Mouse (Mus musculus) hindbrain, embryonic 15.5 days (tissue): ENCODE measurements around the gene Rars. TPM values are rescaled to one million over a fixed set of nuclear protein-coding genes. Genes with fewer than 3 reads are reported as not detected.
A peak's percentile ranks its signal among the peaks of the same experiment; 100 is the strongest.
"Not testable (repeated sequence)": the region's sequence is repeated elsewhere in the genome, so short reads cannot be mapped to it uniquely, and the experiment has no call there.

Source experiments
- ATAC-seq: fragments of 200-750 bp; cut with Nextera tagmentation; 2 replicates; pipeline ENCODE4 v1.8.0; 2017; ENCODE audit warnings: low read depth, moderate number of reproducible peaks, moderate TSS enrichment; ENCODE audit not compliant: low FRiP score
- H3K27ac ChIP-seq: fragments of 300-500 bp; sonication (generic); replicated peaks from 2 replicates; pipeline ENCODE4 v1.5.1; 2015; ENCODE audit warnings: mild to moderate bottlenecking, inconsistent platforms
- H3K27me3 ChIP-seq: fragments of 300-500 bp; sonication (generic); 2 replicates; pipeline ENCODE4 v1.6.1; 2015; ENCODE audit warnings: control low read depth, inconsistent platforms
- H3K36me3 ChIP-seq: fragments of 300-500 bp; sonication (generic); 2 replicates; pipeline ENCODE4 v1.6.1; 2015; ENCODE audit warnings: control low read depth, inconsistent platforms
- H3K4me1 ChIP-seq: fragments of 300-500 bp; sonication (generic); replicated peaks from 2 replicates; pipeline ENCODE4 v1.6.1; 2015; ENCODE audit warnings: control low read depth, inconsistent platforms
- H3K4me2 ChIP-seq: fragments of 300-500 bp; sonication (generic); 2 replicates; pipeline ENCODE4 v1.6.1; 2015; ENCODE audit warnings: moderate library complexity, mild to moderate bottlenecking, inconsistent platforms
- H3K4me3 ChIP-seq: fragments of 300-500 bp; sonication (generic); 2 replicates; pipeline ENCODE4 v1.5.1; 2015; ENCODE audit warnings: mild to moderate bottlenecking, inconsistent platforms
- H3K9ac ChIP-seq: fragments of 300-500 bp; sonication (generic); 2 replicates; pipeline ENCODE4 v1.6.1; 2015; ENCODE audit warnings: inconsistent platforms
- H3K9me3 ChIP-seq: fragments of 300-500 bp; sonication (generic); 2 replicates; pipeline ENCODE4 v1.6.1; 2016; ENCODE audit warnings: control low read depth, inconsistent platforms
- WGBS: fragments of 180-500 bp; shearing (Covaris S2); methylation state at CpG from one replicate; pipeline ENCODE4 v1.1.7; 2015; 5-methylcytosine and 5-hydroxymethylcytosine counted together
- polyA plus RNA-seq: library from polyadenylated mRNA; unstranded; fragments of >200 nt; fragmentation: Nextera tagmentation; extraction: Ambion mirVana; gene quantifications from 2 replicates; pipeline ENCODE4 v1.2.1, GENCODE M21; 2015

The Rars gene
- polyA plus RNA-seq, 1 experiment from 2014 or later = 67.0 TPM

GRCm38 (mm10) chr11:35856359-35857040 is 22.2 kb upstream of the Rars start:
- no peaks in the 10 kb centered on the region for H3K9me3 ChIP-seq
- WGBS = 16% methylated on average over 11 of the region's 11 CpGs
- no peak overlapping the region for H3K4me2 ChIP-seq
- peak overlapping the region; percentile 74 for H3K27ac ChIP-seq
- no peak overlapping the region for H3K9ac ChIP-seq
- no peak overlapping the region for H3K4me3 ChIP-seq
- H3K36me3 ChIP-seq = peaks cover 6% of the 10 kb centered on the region; the same call in 1 of the 2 replicates
- peaks cover 27% of the 10 kb centered on the region for H3K4me1 ChIP-seq
- H3K27me3 ChIP-seq = no peaks in the 10 kb centered on the region
- ATAC-seq = peak; percentile 92

DNA sequence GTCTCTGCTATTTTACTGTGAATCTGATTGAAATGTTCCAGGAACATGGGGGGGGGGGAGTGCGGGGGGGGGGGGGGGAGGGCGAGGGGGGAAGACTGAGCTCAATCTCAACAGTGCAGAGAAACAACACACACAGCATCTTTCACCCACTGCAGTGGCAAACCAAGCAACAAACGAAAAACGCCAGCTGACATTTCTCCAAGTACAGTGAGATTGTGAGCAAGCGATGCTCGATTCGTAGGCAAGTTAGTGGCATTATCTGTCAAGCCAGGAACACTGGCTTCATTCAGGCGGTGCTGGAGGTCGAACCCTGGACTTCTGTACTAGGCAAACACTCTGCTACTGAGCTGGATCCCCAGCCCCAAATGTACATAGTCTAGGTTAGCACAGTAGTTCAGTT is 21.3 kb upstream of the Rars start:
- no peak overlapping the region for H3K9ac ChIP-seq
- H3K27ac ChIP-seq = peak overlapping the region; percentile 74; the same call in 1 of the 2 replicates
- no peak overlapping the region for H3K4me2 ChIP-seq
- 48% methylated on average over 7 of the region's 9 CpGs for WGBS
- no peak overlapping the region for H3K4me3 ChIP-seq
- H3K27me3 ChIP-seq = no peaks in the 10 kb centered on the region
- no peak for ATAC-seq
- peaks cover 27% of the 10 kb centered on the region for H3K4me1 ChIP-seq
- peaks cover 9% of the 10 kb centered on the region; the same call in 1 of the 2 replicates for H3K36me3 ChIP-seq
- no peaks in the 10 kb centered on the region for H3K9me3 ChIP-seq

DNA sequence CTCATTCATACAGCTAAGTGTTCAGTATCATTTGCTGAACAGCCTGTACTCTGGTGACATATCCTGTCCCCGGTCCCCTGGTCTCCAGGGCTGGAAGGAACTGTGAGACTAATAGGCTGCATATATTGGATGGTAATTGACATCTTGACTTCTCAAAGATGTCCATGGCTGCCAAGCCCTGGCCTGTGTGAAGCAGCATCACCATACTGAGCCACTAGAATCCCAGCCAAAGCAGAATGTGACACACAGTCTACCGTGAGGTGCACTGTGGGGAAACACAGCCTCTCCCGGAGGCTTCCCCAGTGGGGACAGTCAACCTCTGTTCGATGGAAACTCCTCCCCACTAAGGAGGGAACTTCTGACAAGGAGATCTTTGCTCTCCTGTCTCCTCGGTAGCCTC is 20.6 kb upstream of the Rars start:
- ATAC-seq = no peak
- no peak overlapping the region for H3K27ac ChIP-seq
- H3K27me3 ChIP-seq = no peaks in the 10 kb centered on the region

DNA sequence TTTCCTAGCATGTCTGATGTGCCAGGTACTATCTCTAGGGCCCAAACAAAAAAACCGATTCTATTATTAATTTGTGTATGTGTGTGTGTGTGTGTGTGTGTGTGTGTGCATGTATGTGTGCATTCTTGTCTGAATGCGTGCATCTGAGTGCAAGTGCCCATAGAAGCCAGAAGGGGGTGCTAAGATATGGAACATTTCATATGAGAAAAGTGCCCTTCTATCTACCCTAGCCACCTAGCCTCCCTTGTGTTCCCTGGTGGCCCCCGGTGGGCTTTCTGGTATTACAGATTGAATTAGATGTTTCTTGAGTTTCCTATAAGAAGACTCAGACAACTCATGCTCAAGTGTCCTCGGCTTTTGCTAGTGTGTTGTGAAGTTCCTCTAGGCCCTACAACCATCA is 19.3 kb upstream of the Rars start:
- no peak overlapping the region for H3K27ac ChIP-seq
- H3K27me3 ChIP-seq = no peaks in the 10 kb centered on the region
- H3K36me3 ChIP-seq = peaks cover 5% of the 10 kb centered on the region; the same call in 1 of the 2 replicates
- peaks cover 27% of the 10 kb centered on the region for H3K4me1 ChIP-seq
- H3K9ac ChIP-seq = no peak overlapping the region
- no peak overlapping the region for H3K4me2 ChIP-seq
- WGBS = 97% methylated on average over 4 of the region's 4 CpGs
- no peak for ATAC-seq
- H3K4me3 ChIP-seq = no peak overlapping the region
- no peaks in the 10 kb centered on the region for H3K9me3 ChIP-seq

More for the DNA sequence above, 20.6 kb upstream of the Rars start:
- Histone ChIP-seq H3K9ac (no peak overlapping the region), H3K36me3 (peaks cover 9% of the 10 kb centered on the region; the same call in 1 of the 2 replicates), H3K4me1 (peaks cover 27% of the 10 kb centered on the region), H3K4me2 (no peak overlapping the region), H3K9me3 (no peaks in the 10 kb centered on the region), H3K4me3 (no peak overlapping the region)
- WGBS = 57% methylated on average over 5 of the region's 5 CpGs

- H3K4me3 ChIP-seq = no peak overlapping the region
- H3K9ac ChIP-seq = no peak overlapping the region
- H3K9me3 ChIP-seq = no peaks in the 10 kb centered on the region
- no peak overlapping the region for H3K4me2 ChIP-seq
- H3K27ac ChIP-seq = no peak overlapping the region
- 56% methylated on average over 4 of the region's 4 CpGs for WGBS
- no peak for ATAC-seq
- H3K27me3 ChIP-seq = no peaks in the 10 kb centered on the region
- peaks cover 27% of the 10 kb centered on the region for H3K4me1 ChIP-seq
- H3K36me3 ChIP-seq = peaks cover 7% of the 10 kb centered on the region; the same call in 1 of the 2 replicates
Measured at GRCm38 (mm10) chr11:35852731-35853130, 18.4 kb upstream of the Rars start.

DNA sequence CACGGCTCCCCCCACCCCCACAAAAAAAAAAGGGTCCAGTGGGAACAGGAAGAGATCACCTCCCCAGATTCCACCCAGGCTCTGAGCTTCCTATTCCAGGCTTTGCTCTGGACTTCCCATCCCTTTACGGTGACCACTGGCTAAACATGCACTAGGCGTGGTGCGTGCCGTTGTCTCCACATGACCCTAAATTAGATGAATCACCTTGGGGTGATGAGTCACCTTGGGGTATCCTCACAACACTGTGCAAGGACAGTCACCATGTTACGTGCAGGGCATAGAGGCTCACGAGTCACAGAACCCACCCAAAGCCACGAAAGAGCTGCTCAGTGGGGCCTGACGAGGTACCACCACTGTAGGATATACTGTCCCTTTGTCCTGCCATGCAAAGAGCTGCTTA is 10.0 kb upstream of the Rars start:
- H3K9me3 ChIP-seq = no peaks in the 10 kb centered on the region
- ATAC-seq = no peak
- no peak overlapping the region for H3K4me3 ChIP-seq
- H3K4me1 ChIP-seq = no peaks in the 10 kb centered on the region
- no peak overlapping the region for H3K27ac ChIP-seq
- H3K27me3 ChIP-seq = no peaks in the 10 kb centered on the region
- 92% methylated on average over 9 of the region's 9 CpGs for WGBS
- H3K9ac ChIP-seq = no peak overlapping the region
- peaks cover 17% of the 10 kb centered on the region; the same call in 1 of the 2 replicates for H3K36me3 ChIP-seq
- no peak overlapping the region for H3K4me2 ChIP-seq

DNA sequence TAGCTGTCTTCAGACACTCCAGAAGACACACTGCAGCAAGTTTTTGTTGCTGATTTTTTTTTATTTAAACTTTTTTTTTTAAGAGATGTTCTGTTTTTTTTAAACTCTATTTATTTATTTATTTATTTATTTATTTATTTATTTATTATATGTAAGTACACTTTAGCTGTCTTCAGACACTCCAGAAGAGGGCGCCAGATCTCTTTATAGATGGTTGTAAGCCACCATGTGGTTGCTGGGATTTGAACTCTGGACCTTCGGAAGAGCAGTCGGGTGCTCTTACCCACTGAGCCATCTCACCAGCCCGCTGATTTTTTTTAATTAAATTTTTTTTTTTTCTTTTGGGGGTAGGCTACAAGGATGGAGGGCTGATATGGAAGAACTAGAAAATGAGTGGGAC is 8.3 kb upstream of the Rars start:
- 83% methylated on average over 4 of the region's 4 CpGs for WGBS
- not testable (repeated sequence) for H3K27ac ChIP-seq, H3K4me1 ChIP-seq, H3K4me3 ChIP-seq, H3K4me2 ChIP-seq, H3K27me3 ChIP-seq, H3K9ac ChIP-seq, H3K9me3 ChIP-seq, ATAC-seq
- H3K36me3 ChIP-seq = peaks cover 14% of the 10 kb centered on the region; the same call in 1 of the 2 replicates

- H3K4me3 ChIP-seq = no peak overlapping the region
- 76% methylated on average over 21 of the region's 21 CpGs for WGBS
- no peak overlapping the region for H3K27ac ChIP-seq
- ATAC-seq = no peak
- H3K9ac ChIP-seq = no peak overlapping the region
- H3K4me1 ChIP-seq = peaks cover 4% of the 10 kb centered on the region
- no peaks in the 10 kb centered on the region for H3K9me3 ChIP-seq
- H3K36me3 ChIP-seq = peaks cover 14% of the 10 kb centered on the region; the same call in 1 of the 2 replicates
- H3K4me2 ChIP-seq = no peak overlapping the region
- no peaks in the 10 kb centered on the region for H3K27me3 ChIP-seq
Measured at GRCm38 (mm10) chr11:35841738-35842325, 7.5 kb upstream of the Rars start.

GRCm38 (mm10) chr11:35840806-35841205 is 6.5 kb upstream of the Rars start:
- H3K9ac ChIP-seq, H3K4me1 ChIP-seq, H3K27me3 ChIP-seq, ATAC-seq, H3K27ac ChIP-seq, H3K4me2 ChIP-seq, H3K4me3 ChIP-seq, H3K9me3 ChIP-seq: not testable (repeated sequence)
- H3K36me3 ChIP-seq = peaks cover 14% of the 10 kb centered on the region; the same call in 1 of the 2 replicates
- 91% methylated on average over 4 of the region's 4 CpGs for WGBS

GRCm38 (mm10) chr11:35840282-35840681 is 6.0 kb upstream of the Rars start:
- peaks cover 14% of the 10 kb centered on the region; the same call in 1 of the 2 replicates for H3K36me3 ChIP-seq
- H3K4me1 ChIP-seq = peaks cover 4% of the 10 kb centered on the region
- no peak overlapping the region for H3K27ac ChIP-seq
- ATAC-seq = no peak
- 79% methylated on average over 7 of the region's 7 CpGs for WGBS
- no peak overlapping the region for H3K4me2 ChIP-seq
- no peak overlapping the region for H3K4me3 ChIP-seq
- no peak overlapping the region for H3K9ac ChIP-seq
- no peaks in the 10 kb centered on the region for H3K27me3 ChIP-seq
- H3K9me3 ChIP-seq = no peaks in the 10 kb centered on the region

DNA sequence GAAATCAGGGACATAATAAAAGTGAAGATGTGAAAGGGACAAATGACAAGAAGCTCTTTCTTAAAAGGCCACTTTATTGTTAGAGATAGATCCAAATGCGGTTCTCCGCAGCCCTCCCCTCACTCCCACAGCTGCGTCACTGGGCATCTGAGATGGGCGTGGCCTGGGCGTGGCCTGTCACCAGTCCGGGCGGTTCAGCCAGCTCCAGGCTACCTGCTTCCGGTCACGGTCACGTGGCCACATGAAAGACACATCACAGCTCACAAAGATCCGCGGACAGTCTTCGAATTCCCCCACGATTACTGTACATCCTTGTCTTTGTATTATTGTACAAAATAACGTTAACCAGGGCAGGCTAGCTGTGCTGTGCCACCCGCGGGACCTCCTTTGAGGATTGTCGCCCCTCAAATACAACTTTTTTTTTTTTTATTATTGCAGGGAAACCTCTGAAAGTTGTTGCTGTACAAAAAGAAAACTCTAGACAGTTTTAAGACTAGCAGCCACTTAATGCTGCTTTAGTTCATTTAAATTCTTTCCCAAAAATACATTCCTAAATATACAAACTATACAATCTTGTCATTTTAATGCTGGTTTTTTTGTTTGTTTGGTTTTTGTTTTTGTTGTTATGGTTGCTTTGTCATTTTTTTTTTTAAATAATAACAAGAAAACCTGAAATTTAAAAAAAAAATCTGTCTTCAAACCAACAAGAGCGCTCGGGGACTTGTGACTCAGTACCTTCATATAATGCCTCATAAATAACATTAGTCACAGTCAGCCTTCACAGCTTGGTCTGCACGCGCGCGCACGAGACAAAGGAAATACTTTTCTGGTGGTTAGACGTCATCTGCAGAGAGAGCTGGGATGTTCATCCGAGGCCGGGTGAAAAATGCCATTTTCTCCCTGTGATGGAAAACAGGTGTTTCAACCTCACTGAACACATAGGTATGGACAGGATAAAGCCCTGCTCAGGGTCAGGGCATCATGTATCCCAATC is 4.3 kb upstream of the Rars start:
- peak; percentile 74 for ATAC-seq
- H3K4me2 ChIP-seq = peak overlapping the region; percentile 64
- H3K4me3 ChIP-seq = peak overlapping the region; percentile 34
- peaks cover 14% of the 10 kb centered on the region; the same call in 1 of the 2 replicates for H3K36me3 ChIP-seq
- H3K27ac ChIP-seq = 0 out of 2 replicates have a peak overlapping the region, but pooled peaks have one; percentile 44
- no peaks in the 10 kb centered on the region for H3K9me3 ChIP-seq
- no peaks in the 10 kb centered on the region for H3K27me3 ChIP-seq
- 11% methylated on average over 28 of the region's 28 CpGs for WGBS
- peak overlapping the region; percentile 41; the same call in 1 of the 2 replicates for H3K9ac ChIP-seq
- H3K4me1 ChIP-seq = peaks cover 6% of the 10 kb centered on the region
